Mouse (Mus musculus) frontal cortex, adult 2 months (tissue): ENCODE measurements around the gene Tspan6. TPM values are rescaled to one million over a fixed set of nuclear protein-coding genes. Genes with fewer than 3 reads are reported as not detected.

Experiments used
- DNase-seq, 2 experiments: peaks; one replicate each; pipeline ENCODE4 v3.0.0; 2022; ENCODE audit warnings: low spot score in 1 of 2; ENCODE audit errors: extremely low spot score in 1 of 2
- polyA plus RNA-seq: library from polyadenylated mRNA; depleted of rRNA; stranded (reverse); fragments of >200 nt; gene quantifications from 2 replicates; pipeline ENCODE4 v1.2.3, GENCODE M21; 2012; rRNA removed

Gene Tspan6
- 19.0 and 20.6 TPM in 2 replicates for polyA plus RNA-seq

DNA sequence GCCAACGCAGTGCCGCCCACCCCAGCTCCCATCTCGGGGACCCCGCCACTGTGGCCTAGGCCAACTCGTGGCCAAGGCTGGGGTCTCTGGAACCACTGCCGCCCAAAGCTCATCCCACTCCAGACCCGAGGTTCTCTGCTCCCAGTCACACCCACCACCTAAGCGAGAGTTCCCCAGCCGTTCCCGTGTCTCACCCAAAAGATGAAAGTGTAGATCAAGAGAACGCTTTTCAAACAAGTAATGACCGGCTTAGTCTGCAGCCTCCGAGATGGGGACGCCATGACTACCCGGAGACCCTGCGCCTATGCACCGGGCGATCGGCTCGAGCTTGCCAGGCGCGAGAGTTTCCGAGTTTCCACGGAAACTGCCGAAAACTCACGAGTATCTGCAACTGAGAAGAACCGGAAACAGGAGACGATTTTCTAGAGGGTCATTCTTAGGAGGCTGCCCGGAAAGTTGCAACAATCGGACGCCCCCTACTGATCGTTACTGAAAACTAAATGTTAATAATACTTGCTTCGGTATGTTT lies at the start of gene Tspan6:
Tspan6 (minus strand) TSS at position 416 of the 529 bp plus-strand sequence.
- DNase-seq: peak; percentile 61 to 89

DNA sequence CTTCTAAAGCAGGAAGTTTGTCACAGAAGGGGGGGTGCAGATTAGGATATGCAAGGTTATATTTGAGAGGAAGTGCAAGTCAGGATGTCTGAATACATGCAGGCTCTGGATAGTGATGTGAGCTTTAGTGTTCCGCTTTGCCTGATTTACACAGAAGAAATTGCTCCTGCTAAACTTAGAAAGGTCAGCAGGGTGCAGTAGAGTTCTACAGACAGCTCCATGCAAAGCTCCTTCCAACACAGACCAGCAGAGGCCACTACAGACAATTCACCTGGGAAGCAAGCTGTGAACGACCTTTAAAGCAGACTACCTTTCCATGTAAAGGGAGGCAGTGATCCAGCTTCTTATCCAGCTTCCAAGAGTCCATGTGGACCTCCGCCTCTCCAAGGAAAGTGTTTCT lies 49.2 kb upstream of the Tspan6 start:
- peak; percentile 6 to 62 for DNase-seq

DNA sequence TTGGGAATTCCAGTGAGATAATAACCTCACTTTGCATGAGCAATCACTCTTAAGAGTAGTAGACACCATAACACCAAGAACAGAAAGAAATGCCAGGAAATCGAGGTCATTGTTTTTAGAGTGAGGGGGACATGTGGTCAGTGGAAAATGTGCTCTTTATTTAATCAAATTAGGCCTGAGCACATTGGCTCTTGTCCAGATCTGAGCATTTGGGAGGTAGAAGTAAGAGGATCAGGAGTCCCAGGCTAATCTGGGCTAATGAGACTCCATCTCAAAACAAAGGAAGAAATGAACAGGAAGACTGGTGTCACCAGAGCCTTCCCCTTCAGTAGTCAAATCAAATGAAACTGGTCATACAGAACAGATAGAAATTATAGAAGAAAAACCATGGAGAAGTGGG lies 41.3 kb upstream of the Tspan6 start:
- DNase-seq: no peak

DNA sequence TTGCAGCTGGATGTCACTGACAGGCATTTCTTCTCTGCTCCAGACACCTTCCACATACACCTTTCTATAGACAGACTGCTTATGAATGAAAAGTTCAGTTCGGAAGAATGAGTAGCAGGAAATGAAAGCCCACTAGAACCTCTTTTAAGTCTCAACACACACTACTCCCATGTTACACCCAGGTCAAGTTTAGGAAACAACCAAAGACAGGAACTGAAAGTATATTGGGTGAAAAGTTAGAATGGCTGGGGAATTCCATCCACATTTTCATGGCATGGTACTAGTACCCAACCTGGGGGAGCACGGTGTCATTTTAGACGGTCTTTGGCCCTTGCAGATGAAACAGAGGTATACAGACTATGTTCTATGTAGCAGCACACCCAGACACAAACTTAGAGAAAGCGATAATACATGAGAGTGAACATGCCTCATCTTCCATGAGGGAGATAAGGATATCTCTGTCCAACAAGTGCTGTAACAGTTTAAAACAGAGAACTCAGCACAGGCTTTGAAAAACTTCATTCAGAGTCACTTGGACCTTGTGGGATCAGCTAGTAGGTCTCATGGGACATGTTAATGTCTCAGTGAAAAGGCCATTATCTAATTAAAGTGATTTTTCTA lies 38.5 kb upstream of the Tspan6 start:
- no peak for DNase-seq

DNA sequence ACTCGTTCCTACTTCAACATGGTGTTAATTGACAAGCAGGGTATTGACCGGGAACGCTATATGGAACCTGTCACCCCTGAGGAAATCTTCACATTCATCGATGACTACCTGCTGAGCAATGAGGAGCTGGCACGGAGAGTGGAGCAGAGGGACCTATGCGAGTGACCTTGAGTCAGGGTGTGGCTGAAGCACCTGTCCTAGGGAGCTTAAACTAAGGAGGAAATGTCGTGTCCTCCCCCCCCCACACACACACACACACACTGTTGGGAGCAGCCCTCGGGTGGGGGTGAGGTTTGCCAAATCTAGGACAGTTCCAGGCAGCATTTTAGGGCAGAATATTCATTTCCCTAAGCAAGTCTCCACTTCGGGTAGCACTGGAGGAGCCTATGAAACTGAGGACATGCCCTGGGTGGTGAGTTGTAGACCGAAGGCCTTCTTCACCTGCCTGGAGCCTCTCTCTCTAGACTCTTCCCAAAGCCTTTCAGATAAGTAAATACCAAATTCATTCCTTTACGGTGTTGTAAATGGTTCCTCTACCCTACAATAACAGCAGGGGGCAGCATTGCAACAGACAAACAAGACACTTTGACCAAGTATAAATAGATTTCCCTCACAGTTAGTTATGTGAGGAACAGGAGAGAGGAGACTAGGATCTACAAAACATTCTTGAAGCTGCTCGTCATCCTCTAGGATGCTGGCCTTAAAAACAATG lies 33.2 kb upstream of the Tspan6 start:
- peak; percentile 2 to 78 for DNase-seq

- DNase-seq: no peak
These were observed 28.5 kb upstream of the Tspan6 start for GRCm38 (mm10) chrX:133926760-133927159.

- no peak for DNase-seq
These were observed 23.0 kb upstream of the Tspan6 start for GRCm38 (mm10) chrX:133921187-133921586.

DNA sequence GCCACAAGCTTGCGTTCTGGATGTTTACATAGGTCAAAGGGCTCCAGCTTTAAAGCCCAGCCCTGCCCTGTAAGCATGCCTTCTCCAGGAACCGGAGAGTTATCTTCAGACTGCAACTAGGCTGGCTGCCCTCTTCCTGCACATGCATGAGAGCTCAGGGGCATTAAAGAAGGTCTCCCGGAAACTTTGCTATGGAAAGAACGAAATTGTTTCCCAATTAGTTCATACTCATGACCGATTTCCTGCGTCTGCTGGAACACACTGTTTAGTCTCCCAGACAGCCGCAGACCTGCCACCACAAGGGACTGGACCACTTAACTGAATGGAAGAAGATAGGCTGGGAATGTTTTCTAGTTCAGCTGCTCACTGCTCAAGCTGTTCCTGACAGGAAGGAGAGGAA lies 16.0 kb upstream of the Tspan6 start:
- no peak for DNase-seq

- no peak for DNase-seq
These were observed 14.8 kb upstream of the Tspan6 start for GRCm38 (mm10) chrX:133913006-133913405.

DNA sequence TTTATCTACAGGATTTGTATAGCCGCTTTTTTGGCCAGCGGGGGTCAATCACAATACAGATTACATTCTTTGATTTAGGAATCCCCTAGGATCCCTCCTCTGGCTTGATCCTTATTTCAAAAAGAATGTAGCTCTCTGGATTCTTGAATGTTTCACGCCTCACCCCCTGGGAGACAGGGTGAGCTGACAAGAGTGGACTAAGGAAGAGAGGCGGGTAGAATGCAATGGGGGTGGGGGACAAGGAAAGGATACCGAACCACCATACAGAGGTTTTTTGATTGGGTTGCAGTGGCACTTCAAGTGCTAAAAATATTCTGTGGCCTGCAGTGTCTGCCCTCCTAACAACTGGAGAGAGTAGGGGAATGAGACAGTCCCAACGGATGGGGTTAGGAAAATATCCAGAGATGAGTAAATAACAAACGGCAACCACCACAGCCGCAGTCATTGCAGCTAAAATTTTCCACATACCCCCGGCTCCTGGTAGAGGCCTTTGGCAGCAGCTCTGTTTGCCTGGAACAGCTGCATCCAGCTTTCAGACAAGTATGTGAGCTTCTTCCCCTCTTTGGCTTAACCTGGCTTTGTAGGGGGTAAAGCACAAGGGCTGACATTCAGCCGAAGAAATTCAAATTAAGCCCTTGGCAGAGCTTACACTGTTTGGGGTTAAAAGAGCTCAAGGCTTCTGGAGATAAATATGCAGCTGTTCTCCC lies 13.3 kb upstream of the Tspan6 start:
- no peak for DNase-seq

GRCm38 (mm10) chrX:133908261-133908660 lies 10.0 kb upstream of the Tspan6 start, which contains the start of gene Srpx2:
Gene Srpx2 (plus strand): TSS chrX:133908426.
- no peak for DNase-seq

DNA sequence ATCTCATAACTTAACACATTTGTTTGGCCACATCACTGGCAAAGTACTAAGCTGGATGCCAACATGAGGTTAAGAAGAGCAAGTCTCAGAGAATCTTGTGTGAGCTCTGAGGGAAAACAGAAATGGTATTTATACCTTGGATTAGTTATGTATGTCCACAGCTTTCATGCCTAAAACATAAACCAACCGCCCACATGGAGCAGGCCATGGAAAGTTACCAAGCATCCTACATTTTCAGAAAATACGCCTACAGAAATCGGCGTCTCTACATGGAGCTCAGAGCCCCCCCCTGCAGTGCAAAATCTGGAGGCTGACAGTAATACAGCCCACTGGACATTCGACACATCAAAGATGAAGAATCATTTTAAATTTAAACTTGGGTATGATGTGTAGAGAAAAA lies 10.1 kb downstream of the Tspan6 start:
- DNase-seq: peak; percentile 5 to 36

- no peak for DNase-seq
These were observed 10.9 kb downstream of the Tspan6 start for GRCm38 (mm10) chrX:133887308-133887707.

GRCm38 (mm10) chrX:133869743-133870142 lies 28.5 kb downstream of the Tspan6 start:
- no peak for DNase-seq

- DNase-seq: no peak
These were observed 44.6 kb downstream of the Tspan6 start for GRCm38 (mm10) chrX:133853637-133854036.

- DNase-seq: no peak
These were observed 47.5 kb downstream of the Tspan6 start, which contains the start of gene Tnmd for GRCm38 (mm10) chrX:133850680-133851079. Gene Tnmd (plus strand): TSS chrX:133850980.

Other genes with a start within 250 kb of the Tspan6 start
- 7.0 and 10.5 TPM in 2 replicates for gene Pcdh19, start 209.4 kb downstream of the Tspan6 start, polyA plus RNA-seq
- 0.26 and 0.36 TPM in 2 replicates for gene Tnmd, start 47.4 kb downstream of the Tspan6 start, polyA plus RNA-seq
- 0.84 and 0.86 TPM in 2 replicates for gene Srpx2, start 10.0 kb upstream of the Tspan6 start, polyA plus RNA-seq
- gene Sytl4, start 83.4 kb upstream of the Tspan6 start, polyA plus RNA-seq: 0.46 TPM in 2 replicates
- 93.6 and 115 TPM in 2 replicates for gene Cstf2, start 160.8 kb upstream of the Tspan6 start, polyA plus RNA-seq